Mouse (Mus musculus) midbrain, embryonic 13.5 days (tissue): Measurements from ENCODE around the gene Pgpep1l. TPM values are rescaled to one million over a fixed set of nuclear protein-coding genes. Genes with fewer than 3 reads are reported as not detected.

ENCODE experiments used
- ATAC-seq: fragments of 200-750 bp; cut with Nextera tagmentation; 2 replicates; pipeline ENCODE4 v1.8.0; 2017; ENCODE audit warnings: mild to moderate bottlenecking, moderate TSS enrichment, moderate library complexity
- H3K27ac ChIP-seq: fragments of 300-500 bp; sonication (generic); 2 replicates; pipeline ENCODE4 v1.5.1; 2015; ENCODE audit warnings: inconsistent platforms, mild to moderate bottlenecking, moderate library complexity
- H3K27me3 ChIP-seq: fragments of 300-500 bp; sonication (generic); 2 replicates; pipeline ENCODE4 v1.6.1; 2015; ENCODE audit warnings: mild to moderate bottlenecking, inconsistent platforms
- H3K36me3 ChIP-seq: fragments of 300-500 bp; sonication (generic); 2 replicates; pipeline ENCODE4 v1.6.1; 2015; ENCODE audit warnings: mild to moderate bottlenecking, inconsistent platforms
- H3K4me1 ChIP-seq: fragments of 300-500 bp; sonication (generic); replicated peaks from 2 replicates; pipeline ENCODE4 v1.6.1; 2015; ENCODE audit warnings: inconsistent platforms
- H3K4me2 ChIP-seq: fragments of 300-500 bp; sonication (generic); replicated peaks from 2 replicates; pipeline ENCODE4 v1.6.1; 2015; ENCODE audit warnings: moderate library complexity, mild to moderate bottlenecking, inconsistent platforms
- H3K4me3 ChIP-seq: fragments of 300-500 bp; sonication (generic); replicated peaks from 2 replicates; pipeline ENCODE4 v1.5.1; 2015; ENCODE audit warnings: mild to moderate bottlenecking, inconsistent platforms
- H3K9ac ChIP-seq: fragments of 300-500 bp; sonication (generic); replicated peaks from 2 replicates; pipeline ENCODE4 v1.6.1; 2015; ENCODE audit warnings: mild to moderate bottlenecking, inconsistent platforms
- H3K9me3 ChIP-seq: fragments of 300-500 bp; sonication (generic); 2 replicates; pipeline ENCODE4 v1.6.1; 2016; ENCODE audit warnings: mild to moderate bottlenecking, inconsistent platforms
- WGBS: fragments of 180-500 bp; shearing (Covaris S2); methylation state at CpG from one replicate; pipeline ENCODE4 v1.1.7; 2015; 5-methylcytosine and 5-hydroxymethylcytosine counted together
- polyA plus RNA-seq: library from polyadenylated mRNA; unstranded; fragments of >200 nt; fragmentation: Nextera tagmentation; extraction: Ambion mirVana; gene quantifications from 2 replicates; pipeline ENCODE4 v1.2.1, GENCODE M21; 2015

Pgpep1l gene
- polyA plus RNA-seq: not detected in 2 replicates

GRCm38 (mm10) chr7:68264028-68264453, at the start of gene Pgpep1l:
TSS of gene Pgpep1l (minus strand) at chr7:68264233.
- no peak within 1 kb of the TSS for H3K27ac ChIP-seq
- H3K27me3 ChIP-seq: peaks cover 26% of the 10 kb centered on the region
- H3K4me3 ChIP-seq: peak within 1 kb of the TSS; percentile 34
- peaks cover 19% of the 10 kb centered on the region for H3K4me1 ChIP-seq
- H3K36me3 ChIP-seq: no peaks in the 10 kb centered on the region
- ATAC-seq: peak; percentile 70; the same call in 1 of the 2 replicates
- no peaks in the 10 kb centered on the region for H3K9me3 ChIP-seq
- whole genome bisulfite sequencing: 8% methylated on average over 25 of the region's 25 CpGs
- no peak within 1 kb of the TSS for H3K9ac ChIP-seq
- H3K4me2 ChIP-seq: peak within 1 kb of the TSS; percentile 59

GRCm38 (mm10) chr7:68313038-68313782, 49.2 kb upstream of the Pgpep1l start:
- no peak overlapping the region for H3K9ac ChIP-seq
- no peak overlapping the region for H3K4me3 ChIP-seq
- no peak overlapping the region for H3K27ac ChIP-seq
- H3K27me3 ChIP-seq: no peaks in the 10 kb centered on the region
- no peak for ATAC-seq
- WGBS: 72% methylated on average over 14 of the region's 14 CpGs
- no peak overlapping the region for H3K4me2 ChIP-seq
- H3K9me3 ChIP-seq: no peaks in the 10 kb centered on the region
- no peaks in the 10 kb centered on the region for H3K36me3 ChIP-seq
- no peaks in the 10 kb centered on the region for H3K4me1 ChIP-seq

- H3K4me1 ChIP-seq: no peaks in the 10 kb centered on the region
- 85% methylated on average over 5 of the region's 5 CpGs for WGBS
- no peaks in the 10 kb centered on the region for H3K27me3 ChIP-seq
- no peak overlapping the region for H3K4me3 ChIP-seq
- H3K9me3 ChIP-seq: no peaks in the 10 kb centered on the region
- no peaks in the 10 kb centered on the region for H3K36me3 ChIP-seq
- no peak for ATAC-seq
- no peak overlapping the region for H3K9ac ChIP-seq
- H3K4me2 ChIP-seq: no peak overlapping the region
- H3K27ac ChIP-seq: no peak overlapping the region
Measured at GRCm38 (mm10) chr7:68312395-68312794, 48.4 kb upstream of the Pgpep1l start.

GRCm38 (mm10) chr7:68311469-68311868, 47.4 kb upstream of the Pgpep1l start:
- H3K4me1 ChIP-seq: no peaks in the 10 kb centered on the region
- no peak overlapping the region for H3K4me3 ChIP-seq
- no peak overlapping the region for H3K4me2 ChIP-seq
- no peaks in the 10 kb centered on the region for H3K9me3 ChIP-seq
- WGBS: 92% methylated on average over 6 of the region's 6 CpGs
- H3K27ac ChIP-seq: no peak overlapping the region
- no peaks in the 10 kb centered on the region for H3K27me3 ChIP-seq
- no peaks in the 10 kb centered on the region for H3K36me3 ChIP-seq
- no peak for ATAC-seq
- no peak overlapping the region for H3K9ac ChIP-seq

- no peak for ATAC-seq
- Histone ChIP-seq H3K27me3 (no peaks in the 10 kb centered on the region), H3K4me1 (no peaks in the 10 kb centered on the region)
Measured at GRCm38 (mm10) chr7:68306756-68307155, 42.7 kb upstream of the Pgpep1l start.

GRCm38 (mm10) chr7:68305781-68306575, 41.9 kb upstream of the Pgpep1l start:
- Histone ChIP-seq H3K4me1 (no peaks in the 10 kb centered on the region), H3K36me3 (no peaks in the 10 kb centered on the region), H3K27me3 (no peaks in the 10 kb centered on the region), H3K4me2 (no peak overlapping the region), H3K9ac (no peak overlapping the region), H3K9me3 (no peaks in the 10 kb centered on the region), H3K4me3 (no peak overlapping the region), H3K27ac (no peak overlapping the region)
- no peak for ATAC-seq
- 60% methylated on average over 11 of the region's 11 CpGs for whole genome bisulfite sequencing

More at GRCm38 (mm10) chr7:68306756-68307155, 42.7 kb upstream of the Pgpep1l start:
- no peak overlapping the region for H3K4me3 ChIP-seq
- no peaks in the 10 kb centered on the region for H3K9me3 ChIP-seq
- no peak overlapping the region for H3K4me2 ChIP-seq
- no peak overlapping the region for H3K9ac ChIP-seq
- H3K36me3 ChIP-seq: no peaks in the 10 kb centered on the region
- WGBS: 92% methylated on average over 8 of the region's 8 CpGs
- H3K27ac ChIP-seq: no peak overlapping the region

GRCm38 (mm10) chr7:68303685-68304084, 39.7 kb upstream of the Pgpep1l start:
- H3K4me2 ChIP-seq: no peak overlapping the region
- no peaks in the 10 kb centered on the region for H3K27me3 ChIP-seq
- no peaks in the 10 kb centered on the region for H3K9me3 ChIP-seq
- H3K4me3 ChIP-seq: no peak overlapping the region
- 77% methylated on average over 6 of the region's 6 CpGs for WGBS
- H3K36me3 ChIP-seq: no peaks in the 10 kb centered on the region
- no peak overlapping the region for H3K9ac ChIP-seq
- no peak overlapping the region for H3K27ac ChIP-seq
- no peak for ATAC-seq
- H3K4me1 ChIP-seq: no peaks in the 10 kb centered on the region

- 33% methylated on average over 18 of the region's 18 CpGs for WGBS
- no peak overlapping the region for H3K4me3 ChIP-seq
- ATAC-seq: peak; percentile 85; the same call in 1 of the 2 replicates
- no peaks in the 10 kb centered on the region for H3K36me3 ChIP-seq
- H3K4me1 ChIP-seq: no peaks in the 10 kb centered on the region
- no peaks in the 10 kb centered on the region for H3K27me3 ChIP-seq
- no peak overlapping the region for H3K9ac ChIP-seq
- no peak overlapping the region for H3K27ac ChIP-seq
- H3K4me2 ChIP-seq: peak overlapping the region; percentile 22; the same call in 1 of the 2 replicates
- H3K9me3 ChIP-seq: no peaks in the 10 kb centered on the region
Measured at GRCm38 (mm10) chr7:68302586-68303433, 38.8 kb upstream of the Pgpep1l start.

- no peaks in the 10 kb centered on the region for H3K4me1 ChIP-seq
- WGBS: 86% methylated on average over 7 of the region's 7 CpGs
- no peak overlapping the region for H3K4me2 ChIP-seq
- no peak for ATAC-seq
- H3K36me3 ChIP-seq: no peaks in the 10 kb centered on the region
- no peak overlapping the region for H3K4me3 ChIP-seq
- no peaks in the 10 kb centered on the region for H3K9me3 ChIP-seq
- no peak overlapping the region for H3K27ac ChIP-seq
- H3K27me3 ChIP-seq: no peaks in the 10 kb centered on the region
- H3K9ac ChIP-seq: no peak overlapping the region
Measured at GRCm38 (mm10) chr7:68301160-68301559, 37.1 kb upstream of the Pgpep1l start.

GRCm38 (mm10) chr7:68298381-68299076, 34.5 kb upstream of the Pgpep1l start:
- no peak overlapping the region for H3K9ac ChIP-seq
- H3K27ac ChIP-seq: no peak overlapping the region
- H3K9me3 ChIP-seq: no peaks in the 10 kb centered on the region
- no peak overlapping the region for H3K4me2 ChIP-seq
- H3K4me1 ChIP-seq: no peaks in the 10 kb centered on the region
- no peaks in the 10 kb centered on the region for H3K36me3 ChIP-seq
- ATAC-seq: no peak
- WGBS: 86% methylated on average over 13 of the region's 13 CpGs
- no peaks in the 10 kb centered on the region for H3K27me3 ChIP-seq
- no peak overlapping the region for H3K4me3 ChIP-seq

- H3K9ac ChIP-seq: no peak overlapping the region
- no peaks in the 10 kb centered on the region for H3K4me1 ChIP-seq
- H3K27ac ChIP-seq: no peak overlapping the region
- 85% methylated on average over 5 of the region's 5 CpGs for WGBS
- no peak overlapping the region for H3K4me2 ChIP-seq
- H3K9me3 ChIP-seq: no peaks in the 10 kb centered on the region
- no peak overlapping the region for H3K4me3 ChIP-seq
- no peaks in the 10 kb centered on the region for H3K27me3 ChIP-seq
- no peak for ATAC-seq
- H3K36me3 ChIP-seq: no peaks in the 10 kb centered on the region
Measured at GRCm38 (mm10) chr7:68296487-68296886, 32.5 kb upstream of the Pgpep1l start.
